Mouse (Mus musculus): ENCODE data around the gene Ttll6.

The Ttll6 gene

GRCm38 (mm10) chr11:96194961-96195640 is 61.5 kb downstream of the Ttll6 start:
- DNase-seq (ENCODE audit: low spot score): no peak

- DNase-seq (ENCODE audit: low spot score): no peak
Observed at GRCm38 (mm10) chr11:96195769-96196280, 62.2 kb downstream of the Ttll6 start.

GRCm38 (mm10) chr11:96198642-96199041 is 65.1 kb downstream of the Ttll6 start:
- no peak for DNase-seq (ENCODE audit: low spot score)

GRCm38 (mm10) chr11:96199181-96200086 is 65.8 kb downstream of the Ttll6 start:
- no peak for DNase-seq (ENCODE audit: low spot score)

- DNase-seq (ENCODE audit: low spot score): no peak
Observed at GRCm38 (mm10) chr11:96200183-96200655, 66.6 kb downstream of the Ttll6 start.

- no peak for DNase-seq (ENCODE audit: low spot score)
Observed at GRCm38 (mm10) chr11:96201741-96202140, 68.2 kb downstream of the Ttll6 start.

GRCm38 (mm10) chr11:96202401-96203081 is 69.0 kb downstream of the Ttll6 start:
- DNase-seq (ENCODE audit: low spot score): no peak

GRCm38 (mm10) chr11:96203182-96203788 is 69.7 kb downstream of the Ttll6 start:
- no peak for DNase-seq (ENCODE audit: low spot score)

GRCm38 (mm10) chr11:96203789-96204186 is 70.2 kb downstream of the Ttll6 start:
- DNase-seq (ENCODE audit: low spot score): no peak

- no peak for DNase-seq (ENCODE audit: low spot score)
Observed at GRCm38 (mm10) chr11:96204351-96204750, 70.8 kb downstream of the Ttll6 start.

GRCm38 (mm10) chr11:96205426-96206131 is 72.0 kb downstream of the Ttll6 start:
- DNase-seq (ENCODE audit: low spot score): no peak

Measured in urinary bladder, postnatal 10 days (tissue).